Mouse (Mus musculus) gastrocnemius, postnatal 36 days (tissue): ENCODE results near the gene Bola2. TPM values are rescaled to one million over a fixed set of nuclear protein-coding genes. Genes with fewer than 3 reads are reported as not detected.
A peak's percentile ranks its signal among the peaks of the same experiment; 100 is the strongest.

Experiments used
- DNase-seq, 2 experiments: peaks; one replicate each; pipeline ENCODE4 v3.0.0; 2022
- intact Hi-C: fragments of 180-260 bp; cut with DNase I; formaldehyde crosslinking; loops from one replicate; pipeline ENCODE4 v1.15.1; 2025
- long read RNA-seq, 2 experiments: library from polyadenylated mRNA; stranded (forward); transcript quantifications; one replicate each; pipeline ENCODE4 v2.0.0; 2021
- total RNA-seq, 2 experiments: library from RNA; stranded (reverse); gene quantifications; 2 replicates each; pipeline ENCODE4 v1.2.3; 2021

Bola2 gene
- total RNA-seq: 10 to 100 TPM; 29.9 to 36.8 TPM
- long read RNA-seq, experiment 1, transcript Bola2-203 (3 exons, 1,266 nt): major isoform, 79 of 86 reads
- long read RNA-seq, experiment 1, partial matches to known transcripts: 1 of 86 reads
- long read RNA-seq, experiment 1, other reads (novel, unspliced or antisense): 1 of 86 reads
- long read RNA-seq, experiment 2, transcript Bola2-203 (3 exons, 1,266 nt): major isoform, 73 of 80 reads
- long read RNA-seq, experiment 2, partial matches to known transcripts: 0 of 80 reads
- long read RNA-seq, experiment 2, other reads (novel, unspliced or antisense): 4 of 80 reads

DNA sequence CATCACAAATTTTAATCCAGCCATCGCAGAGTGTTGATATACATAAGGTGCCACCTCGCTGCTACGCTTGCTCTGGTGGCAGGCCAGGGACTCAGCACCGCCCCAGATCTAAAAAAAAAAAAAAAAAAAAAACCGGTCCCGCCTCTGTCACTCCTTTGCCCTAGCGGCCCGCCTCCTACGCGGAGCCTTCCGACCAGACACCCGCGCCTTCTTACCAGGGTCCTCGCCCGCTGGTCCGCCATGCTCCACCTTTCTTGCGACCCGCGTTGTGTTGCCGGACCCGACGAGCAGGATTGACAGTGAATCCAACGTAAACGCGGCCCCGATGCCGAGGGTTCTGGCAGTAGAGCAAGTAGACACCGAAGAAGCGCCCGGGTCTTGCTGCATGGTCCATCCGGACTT is at the start of gene Bola2:
Gene Bola2 (plus strand): TSS at position 192 of the 402 bp plus-strand sequence.
- intact Hi-C loops: loop anchor here (5.0 kb wide), 1 partner anchor 108 kb away; the partner anchor contains the start of gene Cln3
- DNase-seq: peak; percentile 61 to 76

DNA sequence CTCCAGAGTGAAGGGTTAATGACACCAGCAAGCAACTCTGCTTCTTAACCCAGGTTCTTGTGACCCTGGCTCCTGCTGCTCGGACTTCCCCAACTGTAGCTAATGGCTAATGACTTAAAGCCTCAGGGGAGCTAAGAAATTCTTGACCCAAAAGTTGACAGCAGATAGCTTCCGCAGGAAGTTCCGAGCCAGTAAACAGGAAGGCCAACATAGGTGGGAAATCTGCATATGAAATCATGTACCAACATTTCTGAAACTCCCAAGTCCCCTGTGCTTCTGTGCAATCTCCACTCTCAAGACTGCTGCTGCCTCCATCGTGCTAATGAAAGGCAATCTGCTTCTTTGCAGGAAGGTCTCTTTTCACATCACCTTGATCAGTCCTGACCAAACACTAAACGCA is 49.5 kb upstream of the Bola2 start:
- DNase-seq: no peak
- intact Hi-C loops: no loop called here

DNA sequence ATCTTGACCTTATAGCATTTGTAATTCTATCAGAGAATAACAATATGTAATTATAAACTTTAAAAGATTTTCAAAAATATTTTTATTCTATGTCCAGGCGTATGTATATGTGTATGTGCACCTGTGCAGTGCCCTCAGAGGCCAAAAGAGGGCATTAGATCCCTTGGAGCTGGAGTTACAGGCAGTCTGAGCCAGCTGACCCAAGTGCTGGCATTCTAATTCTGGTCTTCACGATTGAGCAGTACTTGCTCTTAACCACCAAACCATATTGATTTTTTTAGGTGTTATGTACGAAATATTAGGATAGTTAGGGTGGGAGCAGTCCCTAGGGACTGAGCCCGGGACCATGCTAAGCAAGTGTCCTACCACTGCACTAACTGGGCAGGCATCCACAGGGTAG is 46.7 kb upstream of the Bola2 start:
- intact Hi-C loops: no loop called here
- DNase-seq: no peak

DNA sequence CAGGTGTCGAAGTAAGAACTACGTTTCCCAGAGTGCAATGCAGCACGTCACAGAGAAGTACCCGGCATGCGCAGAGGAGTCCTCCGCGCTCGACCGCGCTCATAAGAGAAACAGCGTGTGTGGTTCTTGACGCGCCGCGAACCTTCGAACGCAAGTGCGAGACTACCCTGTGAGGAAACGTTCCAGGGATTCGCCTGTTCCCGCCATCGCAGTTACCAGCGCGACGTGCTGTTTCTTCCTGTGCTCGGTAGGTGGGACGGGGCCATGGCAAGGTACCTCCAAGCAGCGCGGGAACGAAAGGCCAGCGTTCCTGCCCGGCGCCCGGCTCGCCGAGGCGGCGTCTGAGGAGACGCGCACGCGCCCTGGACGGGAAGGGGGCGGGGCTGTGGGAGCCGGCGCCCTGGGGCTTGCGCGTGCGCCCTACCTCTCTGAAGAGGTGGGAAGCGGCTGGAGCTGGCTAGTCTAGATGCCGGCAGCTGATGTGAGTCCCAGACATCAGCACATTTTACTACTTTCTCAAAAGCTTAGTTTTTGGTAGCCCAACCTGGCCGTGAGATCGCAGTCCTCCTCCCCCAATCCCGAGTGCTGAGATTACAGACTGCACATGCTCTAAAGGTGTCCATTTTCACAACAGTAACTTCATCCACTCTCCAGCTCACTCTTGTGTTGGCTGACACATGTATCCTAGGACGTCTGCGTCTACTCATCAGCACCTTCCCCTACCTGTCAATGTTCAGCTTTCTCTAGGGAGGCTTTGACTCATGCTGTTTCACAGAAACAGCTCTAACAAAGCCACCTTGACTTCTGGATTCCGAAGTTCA is 45.8 kb upstream of the Bola2 start, which contains the start of gene Sgf29:
Gene Sgf29 (plus strand): TSS at position 79 of the 821 bp plus-strand sequence.
- intact Hi-C loops: no loop called here
- DNase-seq: peak; percentile 91

DNA sequence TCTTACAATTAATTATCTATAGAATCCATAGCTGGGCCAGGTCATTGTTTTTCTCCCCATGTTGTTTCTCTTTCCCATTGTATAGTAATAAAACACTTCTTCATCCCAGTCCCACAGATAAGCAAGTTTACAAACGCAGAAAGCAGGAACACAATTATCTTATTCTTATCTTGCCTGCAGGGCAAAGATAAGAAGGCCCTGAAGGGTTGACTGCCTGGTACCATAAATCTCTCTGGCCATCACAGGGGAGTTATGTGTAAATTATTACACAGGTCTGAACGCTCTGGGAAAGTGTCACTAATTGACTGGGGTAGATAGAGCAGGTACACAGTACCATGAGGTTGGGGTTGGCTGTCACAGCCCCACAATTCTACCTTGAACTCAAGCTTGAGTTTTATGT is 44.3 kb upstream of the Bola2 start:
- no peak for DNase-seq
- intact Hi-C loops: no loop called here

DNA sequence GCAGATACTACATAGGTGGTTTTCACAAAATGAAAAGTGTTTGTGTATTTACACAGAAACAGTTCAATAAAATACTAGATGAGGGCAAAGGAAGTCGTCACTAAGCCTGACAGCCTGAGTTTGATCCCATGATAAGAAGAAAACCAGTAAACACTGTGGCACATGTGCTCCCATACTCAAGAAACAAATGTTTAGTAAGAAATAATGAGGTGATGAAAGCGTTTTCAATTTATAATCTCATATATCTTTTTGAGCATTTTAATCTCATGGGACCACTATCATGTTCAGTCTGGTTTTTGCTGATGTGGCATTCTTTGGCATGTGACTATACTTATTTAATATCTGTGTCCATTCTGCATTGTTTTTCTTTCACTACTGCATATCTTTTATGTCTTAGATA is 41.2 kb upstream of the Bola2 start:
- intact Hi-C loops: no loop called here
- DNase-seq: no peak

DNA sequence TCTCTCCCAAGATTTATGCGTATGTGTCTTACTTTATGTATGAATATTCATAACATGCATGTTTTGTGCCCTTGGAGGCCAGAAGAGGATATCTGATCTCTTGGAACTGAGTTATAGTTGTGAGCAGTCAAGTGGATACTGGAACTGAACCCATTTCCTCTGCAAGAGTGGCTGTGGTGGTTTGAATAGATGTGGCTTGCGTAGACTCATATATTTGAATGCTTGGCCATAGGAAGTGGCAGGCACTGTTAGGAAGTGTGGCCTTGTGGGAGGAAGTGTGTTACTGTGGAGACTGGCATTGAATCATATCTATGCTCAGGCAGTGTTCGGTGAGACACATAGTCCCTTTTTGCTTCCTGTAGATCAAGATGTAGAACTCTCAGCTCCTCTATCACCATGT is 39.5 kb upstream of the Bola2 start:
- intact Hi-C loops: no loop called here
- DNase-seq: no peak

DNA sequence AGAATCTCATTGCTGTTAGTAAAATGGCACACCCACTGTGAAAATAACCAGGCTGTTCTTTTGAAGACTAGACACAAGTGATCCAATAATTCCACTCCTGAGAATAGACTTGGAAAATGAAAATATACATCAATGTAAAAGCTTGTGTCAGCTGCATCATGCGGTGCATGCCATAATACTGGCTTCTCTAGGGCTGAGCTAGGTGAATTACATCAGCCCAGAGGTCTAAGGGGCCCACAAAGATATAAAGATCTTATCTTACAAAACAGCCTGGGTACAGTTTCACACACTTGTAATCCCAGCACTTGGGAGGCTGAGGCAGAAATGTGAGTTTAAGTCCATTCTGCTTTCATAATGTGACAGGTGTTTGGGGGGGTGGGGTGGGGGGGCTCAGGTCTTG is 37.7 kb upstream of the Bola2 start:
- DNase-seq: no peak
- intact Hi-C loops: no loop called here

DNA sequence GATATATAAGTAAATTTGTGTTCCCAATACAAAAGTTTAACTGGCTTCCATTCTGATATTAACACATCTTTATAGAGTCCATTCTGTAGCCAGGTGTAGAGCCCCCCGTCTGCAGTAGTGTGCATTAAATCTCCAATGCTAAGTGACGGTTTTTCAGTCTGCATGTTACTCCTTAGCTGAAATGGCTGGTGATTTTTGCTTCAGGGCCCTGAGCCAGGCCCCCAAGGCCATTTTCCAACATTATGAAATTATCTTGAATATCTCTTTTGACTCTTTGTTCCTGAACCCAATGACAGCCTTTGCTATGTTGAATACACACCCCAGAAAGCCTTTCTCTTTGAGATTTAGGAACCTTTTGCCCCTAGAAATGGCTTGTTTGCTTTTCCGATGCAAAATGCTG is 35.4 kb upstream of the Bola2 start:
- DNase-seq: no peak
- intact Hi-C loops: no loop called here

DNA sequence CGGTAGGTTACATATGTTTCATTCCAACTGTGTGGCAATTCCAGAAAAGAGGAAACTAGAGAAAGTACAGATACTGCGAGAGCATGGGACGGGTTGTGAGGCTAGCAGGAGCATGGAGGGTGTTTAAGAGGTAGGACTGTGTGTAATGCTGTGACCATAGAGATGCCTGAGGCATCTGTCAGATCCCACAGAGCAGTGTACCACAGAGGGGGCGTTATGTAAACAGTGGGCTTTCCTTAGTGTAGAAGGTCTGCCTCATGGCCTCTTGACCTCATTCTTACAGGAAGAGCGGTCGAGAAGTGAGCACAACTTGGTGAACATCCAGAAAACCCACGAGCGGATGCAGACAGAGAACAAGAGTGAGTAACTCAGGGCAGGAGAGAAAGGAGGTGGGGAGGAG is 31.6 kb upstream of the Bola2 start:
- intact Hi-C loops: no loop called here
- DNase-seq: no peak

DNA sequence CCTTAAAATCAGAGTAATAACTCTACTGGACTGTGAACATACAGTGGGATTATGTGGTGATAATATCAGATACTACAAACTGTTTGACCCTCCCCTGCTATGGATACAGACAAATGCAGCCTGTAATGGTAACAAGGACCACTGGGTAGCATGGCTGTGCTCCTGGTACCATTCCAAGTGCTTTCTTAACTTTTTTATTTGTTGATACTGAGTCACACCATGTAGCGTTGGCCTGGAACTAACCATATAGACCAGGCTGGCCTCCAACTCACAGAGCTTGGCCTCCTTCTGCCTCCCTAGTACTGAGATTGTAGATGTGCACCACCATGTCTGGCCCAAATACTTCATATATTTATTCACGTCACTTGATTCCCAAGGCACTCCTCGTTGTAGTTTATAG is 29.9 kb upstream of the Bola2 start:
- intact Hi-C loops: no loop called here
- DNase-seq: no peak

DNA sequence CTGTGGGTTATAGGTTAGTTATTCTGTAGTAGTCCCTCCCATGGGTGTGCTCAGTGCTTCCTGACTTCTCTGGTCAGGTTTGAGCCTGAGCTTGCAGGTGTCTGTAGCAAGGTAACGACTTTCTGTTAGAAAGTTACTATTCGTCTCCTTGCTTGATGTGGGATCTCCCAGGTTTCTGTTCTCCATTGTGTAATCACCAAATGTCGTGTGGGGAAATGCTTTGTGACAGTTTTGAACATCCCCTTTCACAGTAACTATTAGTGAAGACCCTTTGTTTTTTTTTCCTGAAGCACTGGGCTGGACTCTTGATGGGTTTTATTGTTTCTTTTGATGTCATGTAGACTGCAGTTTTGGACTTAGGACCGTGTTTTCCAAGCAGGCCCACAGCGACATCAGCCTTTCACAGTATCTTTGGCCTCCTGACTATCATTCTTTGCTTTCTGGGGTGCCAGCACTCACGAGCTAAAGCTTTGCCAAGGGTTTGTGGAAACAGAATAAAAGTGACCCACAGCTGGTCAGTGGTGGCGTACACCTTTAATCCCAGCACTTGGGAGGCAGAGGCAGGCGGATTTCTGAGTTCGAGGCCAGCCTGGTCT is 27.6 kb upstream of the Bola2 start:
- intact Hi-C loops: no loop called here
- DNase-seq: no peak

DNA sequence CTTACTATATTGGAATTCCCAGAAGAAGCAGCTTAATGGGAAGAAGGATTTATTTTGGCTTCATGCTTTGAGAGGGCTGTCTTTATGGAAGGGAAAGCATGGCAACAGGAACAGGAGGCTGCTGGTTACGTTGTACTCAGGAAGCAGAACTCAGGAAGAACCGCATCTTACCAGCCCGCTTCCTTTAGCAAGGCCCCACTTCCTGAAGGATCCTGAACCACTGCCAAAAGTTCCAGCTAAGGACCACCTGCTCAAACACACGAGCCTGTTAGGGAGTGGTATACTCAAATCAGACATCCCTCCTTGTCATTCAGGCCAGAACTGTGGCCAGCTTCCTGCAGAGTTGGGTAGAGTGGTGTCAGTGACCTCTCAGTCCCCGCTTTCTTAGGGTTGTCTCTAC is 26.7 kb upstream of the Bola2 start:
- intact Hi-C loops: no loop called here
- DNase-seq: no peak

DNA sequence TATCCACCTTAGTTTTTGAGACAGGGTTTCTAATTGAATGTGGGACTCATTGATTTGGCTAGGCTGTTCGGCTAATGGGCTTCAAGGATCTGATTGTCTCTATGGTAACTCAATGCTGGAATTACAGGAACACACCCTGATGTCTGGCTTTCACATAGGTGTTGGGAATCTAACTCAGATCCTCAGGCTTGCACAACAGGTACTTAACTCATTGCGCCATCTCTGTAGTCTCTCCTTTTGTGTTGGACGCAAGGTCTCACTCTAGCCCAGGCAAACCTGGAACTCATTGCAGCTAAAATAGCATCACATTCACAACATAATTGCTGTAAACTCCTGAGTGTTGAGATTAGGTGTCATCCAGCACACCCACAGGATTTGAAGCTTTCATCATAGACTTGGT is 25.0 kb upstream of the Bola2 start:
- intact Hi-C loops: no loop called here
- no peak for DNase-seq

DNA sequence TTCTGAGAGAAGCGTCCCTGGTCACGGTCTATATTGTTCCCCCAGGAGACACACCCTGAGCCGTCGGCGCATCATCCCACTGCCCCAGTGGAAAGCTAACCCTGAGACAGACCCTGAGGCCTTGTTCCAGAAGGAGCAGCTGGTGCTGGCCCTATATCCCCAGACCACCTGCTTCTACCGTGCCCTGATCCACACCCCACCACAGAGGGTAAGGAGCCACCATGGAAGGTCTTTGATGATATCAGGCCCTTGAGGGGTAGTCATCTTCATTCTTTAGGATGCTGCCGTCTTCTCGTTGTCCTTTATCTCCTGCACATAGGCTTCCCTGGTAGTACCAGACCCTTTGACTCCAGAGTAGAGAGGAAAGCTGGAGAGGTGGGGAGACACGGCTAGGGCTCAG is 23.1 kb upstream of the Bola2 start:
- intact Hi-C loops: no loop called here

DNA sequence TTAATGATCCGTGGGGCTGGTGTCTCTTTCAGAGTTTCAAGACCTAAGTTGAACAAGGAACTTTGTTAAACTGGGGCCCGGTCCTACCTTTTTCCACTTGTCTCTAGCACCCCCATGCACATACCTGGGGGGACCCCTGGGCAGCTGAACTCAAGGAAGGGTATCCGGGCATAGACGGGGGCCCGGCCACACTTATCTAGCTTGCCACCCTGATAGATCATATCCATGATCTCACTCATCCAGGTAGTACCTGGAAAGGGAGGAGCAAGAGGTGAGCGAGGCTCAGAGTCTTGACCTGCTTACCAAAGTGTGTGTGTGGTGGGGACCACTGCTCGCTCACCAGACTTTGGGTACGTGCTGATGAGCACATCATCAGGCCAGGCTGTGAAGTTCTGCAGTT is 20.1 kb upstream of the Bola2 start:
- DNase-seq: no peak
- intact Hi-C loops: no loop called here

More for the DNA sequence above, 23.1 kb upstream of the Bola2 start:
- no peak for DNase-seq

DNA sequence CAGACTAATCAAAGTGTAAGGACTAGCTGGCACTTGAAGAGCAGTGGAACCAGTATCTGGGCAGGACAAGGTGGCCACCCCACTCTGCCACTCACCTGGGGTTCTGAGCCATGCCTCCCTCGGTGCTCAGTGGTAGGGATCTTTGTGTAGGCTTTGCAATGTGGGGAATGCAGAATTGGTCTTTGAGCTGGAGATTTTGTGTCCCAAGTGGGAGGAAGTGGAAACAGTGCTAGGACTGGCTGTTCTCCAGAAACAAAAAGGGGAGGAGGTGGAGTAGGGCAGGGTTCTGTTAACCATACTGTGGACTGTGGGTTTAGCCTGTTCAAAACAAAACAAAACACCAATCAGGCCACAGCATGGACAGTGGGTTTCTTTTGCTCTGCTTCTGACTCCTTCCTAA is 19.0 kb upstream of the Bola2 start, which contains the start of gene Sult1a1:
Gene Sult1a1 (minus strand): TSS at position 226 of the 400 bp plus-strand sequence.
- DNase-seq: peak in 1 of 2 experiments; percentile 61
- intact Hi-C loops: no loop called here

DNA sequence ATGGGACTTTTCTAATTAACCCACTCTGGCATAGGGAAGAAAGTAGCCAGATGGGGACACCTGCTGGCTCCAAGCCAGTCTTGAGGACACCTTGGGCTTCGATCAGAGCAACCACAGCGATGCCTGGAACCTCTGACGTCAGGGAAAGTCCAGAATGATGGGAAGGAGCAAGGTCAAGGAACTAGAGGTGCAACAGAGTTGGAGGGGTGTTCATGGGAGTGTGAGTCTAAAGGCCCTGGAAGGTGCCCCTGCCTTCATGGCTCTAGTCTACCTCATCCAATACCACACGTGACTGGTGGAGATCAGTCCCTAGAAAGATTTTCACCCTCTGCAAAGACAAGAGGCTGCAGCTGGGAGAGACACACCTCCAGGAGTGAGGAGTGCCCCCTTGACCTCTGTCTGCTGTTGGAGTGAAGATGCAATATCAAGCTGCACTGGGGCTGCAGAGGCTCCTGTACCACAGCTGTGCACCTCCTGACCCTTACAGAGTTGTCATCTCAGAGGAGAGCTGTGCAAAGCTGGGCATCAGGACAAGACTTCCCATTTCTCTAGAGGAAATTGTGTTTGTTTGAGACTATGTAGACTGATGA is 18.5 kb upstream of the Bola2 start:
- intact Hi-C loops: no loop called here
- DNase-seq: no peak

DNA sequence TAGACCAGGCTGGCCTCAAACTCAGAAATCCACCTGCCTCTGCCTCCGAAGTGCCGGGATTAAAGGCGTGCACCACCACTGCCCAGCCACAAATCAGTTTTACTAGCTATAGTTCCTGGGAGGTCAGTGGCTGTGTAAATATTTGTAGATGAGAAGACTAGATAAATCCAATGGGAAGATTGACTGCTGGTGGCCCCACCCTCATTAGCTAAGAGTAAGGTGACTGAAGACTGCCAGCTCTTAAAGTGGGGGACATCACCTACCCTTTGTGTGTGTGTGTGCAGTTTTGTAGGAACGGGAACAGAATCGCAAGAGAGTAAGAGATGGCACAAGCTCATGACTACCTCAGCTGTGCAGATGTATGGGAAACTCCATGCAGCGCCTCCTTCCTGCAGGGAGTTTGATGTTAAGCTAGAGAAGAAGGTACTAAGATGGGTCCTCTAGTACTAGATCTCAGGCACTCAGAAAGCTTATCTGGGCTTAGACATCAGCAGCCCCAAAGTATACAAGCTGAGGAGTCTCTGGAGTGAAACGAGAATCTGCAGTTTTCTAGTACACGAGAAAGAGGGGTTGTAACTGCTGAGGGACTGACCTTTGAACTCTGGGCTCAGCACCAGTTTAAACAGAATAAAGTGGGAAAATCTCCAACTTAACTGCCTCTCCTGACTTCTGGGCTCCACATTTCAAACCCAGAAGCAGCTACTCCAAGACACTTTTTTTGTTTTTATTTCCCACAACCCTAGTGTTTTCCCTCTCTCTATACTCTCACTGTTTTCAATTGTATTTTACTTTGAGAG is 16.5 kb upstream of the Bola2 start:
- intact Hi-C loops: no loop called here
- no peak for DNase-seq

DNA sequence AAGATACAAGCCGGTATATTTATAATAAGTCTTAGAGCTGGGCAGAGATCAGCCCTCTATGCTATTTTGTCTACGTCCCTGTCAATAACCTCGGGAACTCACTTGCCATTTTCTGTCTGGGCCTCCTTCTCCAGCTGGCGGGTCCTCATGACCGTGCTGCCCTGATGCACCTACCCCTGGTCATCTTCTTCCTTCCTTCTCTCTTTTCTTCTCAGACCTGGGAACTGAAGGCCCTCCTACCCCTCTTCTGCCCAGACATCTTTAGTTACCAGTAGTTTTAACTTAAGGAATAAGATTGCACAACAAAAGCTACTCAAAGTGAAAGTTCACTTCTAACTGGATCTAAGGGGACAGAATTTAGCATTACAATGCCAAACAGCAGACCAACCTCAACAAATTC is 15.5 kb upstream of the Bola2 start:
- intact Hi-C loops: no loop called here
- DNase-seq: no peak
